Mouse (Mus musculus): ENCODE data around the gene Defa28.
"Not testable (repeated sequence)": the region's sequence is repeated elsewhere in the genome, so short reads cannot be mapped to it uniquely, and the experiment has no call there.

Defa28 gene

GRCm38 (mm10) chr8:21582706-21583105 is at the start of gene Defa28:
Gene Defa28, plus strand, starts transcription at chr8:21583006.
- DNase-seq = not testable (repeated sequence)

- DNase-seq = not testable (repeated sequence)
Observed at GRCm38 (mm10) chr8:21565086-21565485, 17.7 kb upstream of the Defa28 start, which contains the start of gene Defa37. Gene Defa37, plus strand, starts transcription at chr8:21565386.

- not testable (repeated sequence) for DNase-seq
Observed at GRCm38 (mm10) chr8:21594408-21594807, 11.6 kb downstream of the Defa28 start, which contains the start of gene Gm7861. Gene Gm7861, minus strand, starts transcription at chr8:21594508.

GRCm38 (mm10) chr8:21617883-21618282 is 35.1 kb downstream of the Defa28 start, which contains the start of gene Defa26:
Gene Defa26, plus strand, starts transcription at chr8:21618183.
- not testable (repeated sequence) for DNase-seq
